Mouse (Mus musculus): Measurements from ENCODE around the gene Fcho1. TPM values are rescaled to one million over a fixed set of nuclear protein-coding genes. Genes with fewer than 3 reads are reported as not detected.

The Fcho1 gene
- polyA plus RNA-seq, 1 experiment, result 8.8 TPM

- H3K4me3 ChIP-seq (ENCODE audit: low read depth, low read length), result peak overlapping the region; percentile 21
- peak overlapping the region; percentile 1; the same call in 1 of the 2 replicates for H3K9ac ChIP-seq (ENCODE audit: low read depth, poor library complexity, severe bottlenecking)
- TF ChIP-seq CTCF (IDR thresholded peaks at IDR 0.05; ENCODE audit: low read depth, low read length), result no peak
- no peak for TF ChIP-seq POLR2A (IDR thresholded peaks at IDR 0.05; ENCODE audit: insufficient read depth, low read length)
- no peak for TF ChIP-seq EP300 (IDR thresholded peaks at IDR 0.05; ENCODE audit: insufficient read depth, low read depth, low read length)
- H3K4me1 ChIP-seq (ENCODE audit: control insufficient read depth, insufficient read depth, low read length), result peaks cover 6% of the 10 kb centered on the region
- H3K27me3 ChIP-seq (ENCODE audit: control insufficient read depth, insufficient read depth, low read length, poor library complexity, severe bottlenecking), result peaks cover 19% of the 10 kb centered on the region
- H3K27ac ChIP-seq (ENCODE audit: insufficient read depth, low read length), result no peak overlapping the region
- H3K36me3 ChIP-seq (ENCODE audit: control insufficient read depth, insufficient read depth, low read length, poor library complexity, severe bottlenecking), result no peaks in the 10 kb centered on the region
- H3K9me3 ChIP-seq (replicated peaks; ENCODE audit: control insufficient read depth, insufficient read depth, low read length, poor library complexity, severe bottlenecking), result no peaks in the 10 kb centered on the region
These were observed 33.0 kb downstream of the Fcho1 start for GRCm38 (mm10) chr8:71692509-71692908.

GRCm38 (mm10) chr8:71689028-71689427 is 36.5 kb downstream of the Fcho1 start, which contains the start of gene Insl3:
Insl3 (plus strand) TSS chr8:71689214.
- peak within 1 kb of the TSS; percentile 3; the same call in 1 of the 2 replicates for H3K4me3 ChIP-seq (ENCODE audit: low read depth, low read length)
- no peak within 1 kb of the TSS for H3K27ac ChIP-seq (ENCODE audit: insufficient read depth, low read length)
- peaks cover 12% of the 10 kb centered on the region for H3K4me1 ChIP-seq (ENCODE audit: control insufficient read depth, insufficient read depth, low read length)
- peaks cover 16% of the 10 kb centered on the region for H3K27me3 ChIP-seq (ENCODE audit: control insufficient read depth, insufficient read depth, low read length, poor library complexity, severe bottlenecking)
- H3K9me3 ChIP-seq (replicated peaks; ENCODE audit: control insufficient read depth, insufficient read depth, low read length, poor library complexity, severe bottlenecking), result no peaks in the 10 kb centered on the region
- H3K9ac ChIP-seq (ENCODE audit: low read depth, poor library complexity, severe bottlenecking), result peak within 1 kb of the TSS; percentile 17
- no peaks in the 10 kb centered on the region for H3K36me3 ChIP-seq (ENCODE audit: control insufficient read depth, insufficient read depth, low read length, poor library complexity, severe bottlenecking)
- TF ChIP-seq EP300 (IDR thresholded peaks at IDR 0.05; ENCODE audit: insufficient read depth, low read depth, low read length) (no peak), CTCF (IDR thresholded peaks at IDR 0.05; ENCODE audit: low read depth, low read length) (no peak), POLR2A (IDR thresholded peaks at IDR 0.05; ENCODE audit: insufficient read depth, low read length) (no peak)

DNA sequence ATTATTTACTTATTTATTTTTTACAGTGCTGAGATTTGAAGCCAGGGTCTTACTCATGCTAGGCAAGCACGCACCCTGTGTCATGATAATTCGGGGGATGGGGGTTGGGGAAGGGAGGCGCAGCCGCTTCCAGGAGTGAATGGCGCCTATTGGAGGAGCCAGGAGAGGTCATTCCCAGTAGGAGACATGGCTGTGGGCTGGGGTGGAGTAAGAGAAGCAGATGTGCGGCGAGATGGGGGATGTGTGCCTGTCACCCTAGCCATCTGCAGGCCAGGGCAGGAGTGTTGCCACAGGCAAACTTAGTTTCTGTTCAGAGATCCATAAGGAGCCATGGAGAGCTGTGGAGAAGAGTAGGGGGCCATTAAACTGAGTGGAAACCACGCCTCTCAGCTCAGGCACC is 37.9 kb downstream of the Fcho1 start:
- H3K9ac ChIP-seq (ENCODE audit: low read depth, poor library complexity, severe bottlenecking), result no peak overlapping the region
- H3K27me3 ChIP-seq (ENCODE audit: control insufficient read depth, insufficient read depth, low read length, poor library complexity, severe bottlenecking), result peaks cover 3% of the 10 kb centered on the region; the same call in 1 of the 2 replicates
- TF ChIP-seq EP300 (IDR thresholded peaks at IDR 0.05; ENCODE audit: insufficient read depth, low read depth, low read length), result peak; percentile 75; the same call in 1 of the 2 replicates
- TF ChIP-seq CTCF (IDR thresholded peaks at IDR 0.05; ENCODE audit: low read depth, low read length), result no peak
- no peaks in the 10 kb centered on the region for H3K9me3 ChIP-seq (replicated peaks; ENCODE audit: control insufficient read depth, insufficient read depth, low read length, poor library complexity, severe bottlenecking)
- H3K36me3 ChIP-seq (ENCODE audit: control insufficient read depth, insufficient read depth, low read length, poor library complexity, severe bottlenecking), result no peaks in the 10 kb centered on the region
- H3K4me1 ChIP-seq (ENCODE audit: control insufficient read depth, insufficient read depth, low read length), result peaks cover 12% of the 10 kb centered on the region
- no peak overlapping the region for H3K27ac ChIP-seq (ENCODE audit: insufficient read depth, low read length)
- no peak overlapping the region for H3K4me3 ChIP-seq (ENCODE audit: low read depth, low read length)

- Histone ChIP-seq H3K9me3 (replicated peaks; ENCODE audit: control insufficient read depth, insufficient read depth, low read length, poor library complexity, severe bottlenecking) (no peaks in the 10 kb centered on the region), H3K9ac (ENCODE audit: low read depth, poor library complexity, severe bottlenecking) (peak overlapping the region; percentile 4; the same call in 1 of the 2 replicates), H3K27ac (ENCODE audit: insufficient read depth, low read length) (no peak overlapping the region), H3K36me3 (ENCODE audit: control insufficient read depth, insufficient read depth, low read length, poor library complexity, severe bottlenecking) (no peaks in the 10 kb centered on the region), H3K4me1 (ENCODE audit: control insufficient read depth, insufficient read depth, low read length) (peaks cover 12% of the 10 kb centered on the region), H3K27me3 (ENCODE audit: control insufficient read depth, insufficient read depth, low read length, poor library complexity, severe bottlenecking) (no peaks in the 10 kb centered on the region), H3K4me3 (ENCODE audit: low read depth, low read length) (peak overlapping the region; percentile 33)
- no peak for TF ChIP-seq EP300 (IDR thresholded peaks at IDR 0.05; ENCODE audit: insufficient read depth, low read depth, low read length)
- no peak for TF ChIP-seq CTCF (IDR thresholded peaks at IDR 0.05; ENCODE audit: low read depth, low read length)
- no peak for TF ChIP-seq POLR2A (IDR thresholded peaks at IDR 0.05; ENCODE audit: insufficient read depth, low read length)
These were observed 39.3 kb downstream of the Fcho1 start for GRCm38 (mm10) chr8:71686143-71686734.

DNA sequence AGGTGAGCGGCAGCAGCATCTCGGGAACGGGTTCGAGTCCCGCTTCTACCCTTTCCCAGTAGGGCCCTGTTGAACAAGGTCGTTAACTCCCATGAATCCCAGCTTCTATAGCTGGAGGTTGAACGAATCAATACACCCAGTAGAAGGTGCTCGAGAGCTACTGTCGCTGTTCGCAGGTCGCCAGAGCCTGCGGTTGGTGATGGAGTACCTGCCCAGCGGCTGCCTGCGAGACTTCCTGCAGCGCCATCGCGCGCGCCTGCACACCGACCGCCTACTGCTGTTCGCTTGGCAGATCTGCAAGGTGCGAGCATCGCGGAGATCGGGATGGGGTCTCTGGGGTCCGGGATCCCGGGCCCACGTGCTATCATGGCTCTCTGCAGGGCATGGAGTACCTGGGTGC is 39.9 kb downstream of the Fcho1 start:
- Histone ChIP-seq H3K9ac (ENCODE audit: low read depth, poor library complexity, severe bottlenecking) (peak overlapping the region; percentile 4; the same call in 1 of the 2 replicates), H3K4me1 (ENCODE audit: control insufficient read depth, insufficient read depth, low read length) (peaks cover 12% of the 10 kb centered on the region)

GRCm38 (mm10) chr8:71684701-71685100 is 40.8 kb downstream of the Fcho1 start:
- Histone ChIP-seq H3K4me1 (ENCODE audit: control insufficient read depth, insufficient read depth, low read length) (peaks cover 12% of the 10 kb centered on the region), H3K27me3 (ENCODE audit: control insufficient read depth, insufficient read depth, low read length, poor library complexity, severe bottlenecking) (no peaks in the 10 kb centered on the region), H3K9ac (ENCODE audit: low read depth, poor library complexity, severe bottlenecking) (0 out of 2 replicates have a peak overlapping the region, but pooled peaks have one; percentile 4), H3K9me3 (replicated peaks; ENCODE audit: control insufficient read depth, insufficient read depth, low read length, poor library complexity, severe bottlenecking) (no peaks in the 10 kb centered on the region), H3K36me3 (ENCODE audit: control insufficient read depth, insufficient read depth, low read length, poor library complexity, severe bottlenecking) (no peaks in the 10 kb centered on the region), H3K27ac (ENCODE audit: insufficient read depth, low read length) (no peak overlapping the region), H3K4me3 (ENCODE audit: low read depth, low read length) (no peak overlapping the region)
- TF ChIP-seq CTCF (IDR thresholded peaks at IDR 0.05; ENCODE audit: low read depth, low read length) (no peak), EP300 (IDR thresholded peaks at IDR 0.05; ENCODE audit: insufficient read depth, low read depth, low read length) (no peak), POLR2A (IDR thresholded peaks at IDR 0.05; ENCODE audit: insufficient read depth, low read length) (no peak)

More for the DNA sequence above, 39.9 kb downstream of the Fcho1 start:
- peak overlapping the region; percentile 33 for H3K4me3 ChIP-seq (ENCODE audit: low read depth, low read length)
- no peaks in the 10 kb centered on the region for H3K36me3 ChIP-seq (ENCODE audit: control insufficient read depth, insufficient read depth, low read length, poor library complexity, severe bottlenecking)
- H3K27me3 ChIP-seq (ENCODE audit: control insufficient read depth, insufficient read depth, low read length, poor library complexity, severe bottlenecking), result no peaks in the 10 kb centered on the region
- TF ChIP-seq POLR2A (IDR thresholded peaks at IDR 0.05; ENCODE audit: insufficient read depth, low read length) (no peak), CTCF (IDR thresholded peaks at IDR 0.05; ENCODE audit: low read depth, low read length) (peak; percentile 74), EP300 (IDR thresholded peaks at IDR 0.05; ENCODE audit: insufficient read depth, low read depth, low read length) (peak; percentile 16; the same call in 1 of the 2 replicates)
- no peak overlapping the region for H3K27ac ChIP-seq (ENCODE audit: insufficient read depth, low read length)
- no peaks in the 10 kb centered on the region for H3K9me3 ChIP-seq (replicated peaks; ENCODE audit: control insufficient read depth, insufficient read depth, low read length, poor library complexity, severe bottlenecking)

Measured in ES-Bruce4 (cell line).